Mouse (Mus musculus) right cerebral cortex, adult 18-20 months (tissue): ENCODE measurements around the gene Prkce.

Experiments
- DNase-seq: peaks from one replicate; pipeline ENCODE4 v3.0.0; 2022; ENCODE audit warnings: mixed read lengths

Prkce gene

GRCm38 (mm10) chr17:86591241-86591640, 423.7 kb downstream of the Prkce start:
- DNase-seq = no peak

GRCm38 (mm10) chr17:86592991-86593586, 425.5 kb downstream of the Prkce start:
- no peak for DNase-seq

DNA sequence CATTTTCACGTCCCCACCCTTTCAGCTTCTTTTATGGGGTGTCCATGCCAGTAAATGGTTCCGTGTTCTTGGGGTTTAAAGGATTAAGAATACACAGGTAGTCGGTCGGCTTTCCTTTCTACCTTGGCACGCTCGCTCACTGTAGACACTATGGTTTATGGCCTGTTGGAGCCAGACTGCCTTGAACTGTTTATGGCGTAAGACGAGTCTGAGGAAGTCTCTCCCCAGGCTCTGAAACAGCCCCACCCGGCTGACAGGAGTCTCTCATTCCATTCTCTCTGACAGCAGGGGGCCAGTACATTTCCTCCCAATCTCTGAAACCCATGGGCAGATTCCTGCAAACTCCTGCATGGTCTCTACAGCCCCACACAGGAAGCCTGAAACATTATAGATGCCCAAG, 427.9 kb downstream of the Prkce start:
- no peak for DNase-seq

- no peak for DNase-seq
These were observed 433.5 kb downstream of the Prkce start for GRCm38 (mm10) chr17:86601116-86601515.

GRCm38 (mm10) chr17:86601901-86602300, 434.3 kb downstream of the Prkce start:
- no peak for DNase-seq

GRCm38 (mm10) chr17:86603848-86604444, 436.4 kb downstream of the Prkce start:
- DNase-seq = no peak

DNA sequence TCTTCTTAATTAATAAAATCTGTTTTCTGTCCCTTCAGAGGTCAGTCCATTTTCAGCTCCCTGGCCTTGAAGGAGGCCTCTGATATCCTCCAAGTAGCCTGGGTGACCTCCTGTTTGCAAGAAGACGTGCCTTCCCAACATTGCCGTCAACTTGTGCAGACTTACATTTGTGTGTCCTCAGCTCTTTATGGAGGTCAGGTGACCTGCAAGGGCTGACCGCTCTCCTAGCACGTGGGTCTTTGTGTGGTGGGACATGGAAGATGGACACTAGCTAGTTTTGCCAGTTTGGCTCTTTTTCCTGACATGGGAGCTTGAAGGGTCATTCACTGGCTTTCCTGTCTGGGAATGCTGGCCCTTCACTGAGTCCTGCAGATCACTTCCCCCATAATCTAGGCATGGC, 440.4 kb downstream of the Prkce start:
- no peak for DNase-seq

DNA sequence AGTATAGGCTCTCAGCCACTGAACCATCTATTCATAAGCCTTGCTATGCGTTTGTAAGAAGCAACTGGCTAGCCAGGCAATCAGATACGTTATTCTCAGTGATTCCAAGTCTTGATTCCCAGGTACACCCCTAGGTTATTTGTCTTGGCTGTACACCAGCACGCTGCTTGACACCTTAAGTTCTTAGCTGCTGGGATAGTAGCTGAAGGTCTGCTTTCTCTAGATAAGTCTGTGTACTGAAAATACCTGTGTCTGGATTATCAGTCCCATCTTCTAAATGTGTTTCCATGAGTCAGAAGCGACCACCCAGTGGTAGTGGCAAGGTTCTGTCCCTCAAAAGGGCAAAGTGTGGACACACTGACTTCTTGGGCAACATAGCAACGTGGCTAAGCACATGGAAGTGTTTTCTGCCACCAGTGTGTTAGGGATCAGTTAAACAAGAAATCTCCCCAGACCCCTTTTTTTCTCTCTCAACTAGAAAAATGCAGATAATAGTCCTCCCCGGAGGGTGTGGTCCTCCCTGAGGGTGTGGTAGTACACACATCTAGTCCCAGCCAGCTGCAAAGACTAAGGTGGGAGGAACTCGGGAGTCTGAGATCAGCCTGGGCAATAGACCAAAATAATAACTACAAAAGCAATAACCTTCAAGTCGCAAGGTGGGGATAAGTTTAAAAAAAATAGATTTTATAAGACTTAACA, 442.8 kb downstream of the Prkce start:
- no peak for DNase-seq

- no peak for DNase-seq
These were observed 444.2 kb downstream of the Prkce start for GRCm38 (mm10) chr17:86611772-86612171.

- no peak for DNase-seq
These were observed 448.2 kb downstream of the Prkce start for GRCm38 (mm10) chr17:86615592-86616291.

DNA sequence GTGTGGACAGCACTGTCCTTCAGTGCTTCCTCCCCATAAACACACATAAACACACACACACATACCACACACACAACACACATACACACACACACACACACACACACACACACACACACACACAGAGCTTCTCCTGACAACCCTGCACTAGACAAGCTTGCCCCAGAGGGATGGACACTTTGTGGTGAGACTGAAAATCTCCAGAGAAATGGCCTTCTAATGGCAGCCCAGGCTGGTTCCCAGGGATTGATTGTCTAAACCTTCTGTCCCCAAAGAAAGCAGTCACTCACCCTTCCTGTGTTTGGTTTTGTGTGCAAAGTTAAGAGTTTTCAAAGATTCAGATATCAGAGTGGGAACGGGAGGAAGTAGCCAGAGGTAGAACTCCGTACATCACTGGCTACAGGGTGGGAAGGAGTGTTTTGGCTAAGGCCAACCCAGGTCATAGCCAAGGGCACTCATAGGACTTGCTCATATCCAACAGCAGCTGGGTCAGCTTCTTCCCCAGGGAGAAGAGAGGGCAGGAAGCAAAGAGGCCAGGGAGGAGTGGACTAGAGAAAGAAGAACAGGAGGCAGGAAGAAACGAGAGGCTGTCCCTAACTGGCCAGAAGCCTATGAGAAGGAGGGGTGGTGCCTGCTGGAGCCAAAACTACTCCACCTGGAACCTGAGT, 450.1 kb downstream of the Prkce start:
- no peak for DNase-seq

DNA sequence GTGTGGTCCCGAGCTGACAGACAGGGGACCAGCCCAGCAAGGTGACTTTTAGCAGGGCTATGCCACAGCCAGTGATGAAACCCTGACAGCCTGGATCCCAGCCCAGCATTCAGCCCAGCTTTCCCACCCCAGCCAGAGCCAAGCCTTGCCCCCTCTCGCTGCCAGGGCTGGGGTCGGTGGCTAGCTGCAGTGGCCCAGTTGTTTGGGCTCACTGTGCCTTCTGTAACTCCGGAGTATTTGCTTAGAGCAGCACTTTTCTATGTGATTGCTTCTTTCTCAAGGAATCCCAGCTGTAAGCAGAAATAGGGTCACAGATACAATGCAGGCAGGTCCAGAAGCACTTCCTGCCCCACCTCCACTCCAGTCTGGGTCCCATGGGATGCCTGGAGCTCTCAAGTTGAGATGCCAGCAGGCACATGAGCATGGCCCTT, 450.9 kb downstream of the Prkce start:
- no peak for DNase-seq

GRCm38 (mm10) chr17:86622862-86623261, 455.3 kb downstream of the Prkce start:
- no peak for DNase-seq

DNA sequence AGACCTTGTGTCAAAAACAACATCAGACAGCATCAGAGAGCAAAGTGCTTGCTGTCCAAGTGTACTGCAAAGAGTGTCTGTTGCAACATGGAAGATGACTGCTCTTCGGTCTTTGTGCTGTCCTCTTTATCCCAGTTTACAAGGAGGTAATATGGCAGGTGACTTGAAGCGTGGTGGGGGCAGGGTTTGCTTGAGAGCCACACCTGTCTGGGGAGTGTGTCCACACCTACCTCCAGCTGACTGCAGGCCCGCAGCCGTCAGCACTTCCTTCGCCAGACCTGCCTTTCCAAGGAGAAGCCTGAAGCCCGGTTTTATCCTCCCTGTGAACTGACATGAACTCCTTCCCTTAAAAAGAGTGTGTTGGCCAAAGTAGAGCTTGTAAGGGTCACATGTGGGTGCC, 458.9 kb downstream of the Prkce start:
- no peak for DNase-seq

- no peak for DNase-seq
These were observed 465.5 kb downstream of the Prkce start for GRCm38 (mm10) chr17:86633131-86633530.

- no peak for DNase-seq
These were observed 469.7 kb downstream of the Prkce start for GRCm38 (mm10) chr17:86637311-86637710.

DNA sequence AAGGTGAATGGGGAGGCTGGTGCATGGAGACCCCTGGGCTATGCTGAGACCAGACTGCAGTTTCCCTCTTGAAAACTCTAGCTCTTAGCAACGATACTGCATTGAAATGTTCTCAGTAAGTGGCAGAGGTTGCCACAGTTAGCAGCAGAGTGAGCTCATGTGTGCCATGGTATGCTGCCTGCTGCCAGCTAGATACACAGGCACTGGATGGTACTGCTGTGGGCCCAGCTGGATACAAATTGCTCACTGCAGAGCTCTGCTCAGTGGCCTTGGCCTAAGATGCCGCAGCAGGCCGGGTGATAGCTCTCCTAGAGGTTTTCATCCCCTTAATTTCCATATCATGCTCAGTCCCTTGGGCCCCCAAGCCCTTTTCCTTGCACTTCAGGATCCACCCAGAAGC, 471.7 kb downstream of the Prkce start:
- DNase-seq = no peak

GRCm38 (mm10) chr17:86647226-86647625, 479.6 kb downstream of the Prkce start:
- DNase-seq = no peak

DNA sequence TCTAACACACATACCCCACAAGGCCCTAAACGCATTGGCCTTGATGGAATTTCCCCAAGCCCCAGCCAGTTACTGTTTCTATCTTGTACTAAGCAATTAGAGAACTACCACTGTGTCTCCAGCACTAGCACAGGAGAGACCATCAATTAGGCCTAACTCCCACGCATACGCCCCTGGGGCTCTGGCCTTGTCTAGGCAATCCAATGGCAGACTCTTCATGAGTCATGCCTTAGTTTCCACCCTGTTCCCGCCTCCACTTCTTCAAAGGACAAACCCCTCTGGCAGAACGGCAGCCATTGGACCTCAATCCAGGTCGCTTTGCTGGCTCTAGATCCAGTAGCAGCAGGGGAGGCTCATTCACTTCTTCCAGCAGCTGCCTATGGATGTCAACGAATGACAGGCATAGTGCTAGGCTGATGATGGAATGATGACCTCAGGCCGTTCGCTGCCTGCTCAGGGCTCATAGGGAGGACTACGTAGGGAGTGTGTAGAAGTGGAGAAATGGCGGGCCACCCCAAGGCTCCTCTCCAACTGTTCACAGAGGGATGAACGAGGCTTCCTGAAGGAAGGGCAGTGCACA, 481.4 kb downstream of the Prkce start:
- no peak for DNase-seq

- DNase-seq = no peak
These were observed 482.7 kb downstream of the Prkce start for GRCm38 (mm10) chr17:86650241-86650640.

GRCm38 (mm10) chr17:86651091-86651490, 483.5 kb downstream of the Prkce start:
- no peak for DNase-seq

GRCm38 (mm10) chr17:86652751-86653150, 485.2 kb downstream of the Prkce start:
- DNase-seq = no peak

DNA sequence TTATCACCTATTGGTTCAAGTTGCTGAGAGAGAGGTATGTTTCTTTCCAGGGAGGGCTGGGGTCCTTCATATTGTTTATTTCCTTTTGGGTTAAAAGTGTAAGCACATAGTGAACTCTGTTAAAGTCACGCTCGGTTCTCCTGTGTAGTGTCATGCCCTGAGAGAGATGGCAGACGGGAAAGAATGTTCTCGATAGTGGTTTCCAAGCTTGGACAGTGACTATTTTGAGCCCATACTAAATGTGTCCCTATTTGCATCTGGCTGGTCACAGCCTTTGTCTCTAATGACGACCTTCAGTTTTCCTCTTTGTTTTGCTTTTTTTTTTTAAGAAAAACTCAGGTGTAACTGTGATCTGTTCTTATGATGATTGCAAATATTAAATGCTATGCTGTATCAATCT, 488.8 kb downstream of the Prkce start:
- no peak for DNase-seq
